Mouse (Mus musculus) gastrocnemius, adult 2 months (tissue): ENCODE results near the gene Ippk. TPM values are rescaled to one million over a fixed set of nuclear protein-coding genes. Genes with fewer than 3 reads are reported as not detected.

Experiments used
- DNase-seq: peaks from one replicate; pipeline ENCODE4 v3.0.0; 2022
- H3K27ac ChIP-seq: fragments of 200-600 bp; 2 replicates; pipeline ENCODE4 v1.8.1; 2022; ENCODE audit warnings: mild to moderate bottlenecking
- H3K4me3 ChIP-seq: fragments of 200-600 bp; 2 replicates; pipeline ENCODE4 v1.8.1; 2022; ENCODE audit warnings: mild to moderate bottlenecking, moderate library complexity
- CTCF ChIP-seq: fragments of 200-600 bp; IDR thresholded peaks from 2 replicates; pipeline ENCODE4 v1.8.1; 2022; ENCODE audit warnings: antibody characterized with exemption, mild to moderate bottlenecking, moderate library complexity
- intact Hi-C: fragments of 180-260 bp; cut with DNase I; formaldehyde crosslinking; loops from one replicate; pipeline ENCODE4 v1.15.1; 2025
- total RNA-seq, 2 experiments: library from RNA; stranded (reverse); gene quantifications; 2 replicates each; pipeline ENCODE4 v1.2.3; 2021

The Ippk gene
- total RNA-seq, 2 experiments from 2014 or later = 5.6 to 6.3 TPM

- TF ChIP-seq CTCF = no peak
- no peak overlapping the region for H3K4me3 ChIP-seq
- intact Hi-C loops = no loop called here
- peak overlapping the region; percentile 69 for H3K27ac ChIP-seq
- DNase-seq = no peak
Observed at GRCm38 (mm10) chr13:49471981-49472675, 51.1 kb downstream of the Ippk start.

- DNase-seq = no peak
- no peak overlapping the region for H3K4me3 ChIP-seq
- intact Hi-C loops = no loop called here
- 0 out of 2 replicates have a peak overlapping the region, but pooled peaks have one; percentile 69 for H3K27ac ChIP-seq
- TF ChIP-seq CTCF = no peak
Observed at GRCm38 (mm10) chr13:49472676-49473005, 51.6 kb downstream of the Ippk start.

GRCm38 (mm10) chr13:49477887-49478286 is 56.8 kb downstream of the Ippk start:
- no peak for TF ChIP-seq CTCF
- Histone ChIP-seq H3K27ac (peak overlapping the region; percentile 89), H3K4me3 (no peak overlapping the region)
- intact Hi-C loops = no loop called here
- no peak for DNase-seq

GRCm38 (mm10) chr13:49478851-49479374 is 57.9 kb downstream of the Ippk start:
- peak overlapping the region; percentile 89 for H3K27ac ChIP-seq
- no peak for DNase-seq
- no peak overlapping the region for H3K4me3 ChIP-seq
- no peak for TF ChIP-seq CTCF
- intact Hi-C loops = no loop called here

- no peak for TF ChIP-seq CTCF
- no peak overlapping the region for H3K4me3 ChIP-seq
- DNase-seq = peak; percentile 72
- H3K27ac ChIP-seq = peak overlapping the region; percentile 89
- intact Hi-C loops = no loop called here
Observed at GRCm38 (mm10) chr13:49479399-49479798, 58.4 kb downstream of the Ippk start.

GRCm38 (mm10) chr13:49480057-49480456 is 59.0 kb downstream of the Ippk start:
- H3K27ac ChIP-seq = peak overlapping the region; percentile 89
- intact Hi-C loops = loop anchor here (5.0 kb wide), 1 partner anchor 57 kb away; no protein-coding TSS in a partner anchor

GRCm38 (mm10) chr13:49480551-49480950 is 59.5 kb downstream of the Ippk start:
- intact Hi-C loops = loop anchor here (5.0 kb wide), 1 partner anchor 57 kb away; no protein-coding TSS in a partner anchor

More at GRCm38 (mm10) chr13:49480057-49480456, 59.0 kb downstream of the Ippk start:
- TF ChIP-seq CTCF = 0 out of 2 replicates have a peak, but pooled peaks have one; percentile 0
- H3K4me3 ChIP-seq = peak overlapping the region; percentile 28
- DNase-seq = peak; percentile 91

GRCm38 (mm10) chr13:49485388-49485787 is 64.3 kb downstream of the Ippk start:
- H3K27ac ChIP-seq = no peak overlapping the region
- no peak for DNase-seq
- intact Hi-C loops = no loop called here
- no peak overlapping the region for H3K4me3 ChIP-seq
- TF ChIP-seq CTCF = no peak

More at GRCm38 (mm10) chr13:49480551-49480950, 59.5 kb downstream of the Ippk start:
- DNase-seq = peak; percentile 50
- H3K27ac ChIP-seq = peak overlapping the region; percentile 89
- H3K4me3 ChIP-seq = peak overlapping the region; percentile 28
- no peak for TF ChIP-seq CTCF

- intact Hi-C loops = no loop called here
- H3K27ac ChIP-seq = peak within 1 kb of the TSS; percentile 80
- DNase-seq = no peak
- no peak within 1 kb of the TSS for H3K4me3 ChIP-seq
- no peak for TF ChIP-seq CTCF
Observed at GRCm38 (mm10) chr13:49492376-49493368, 71.6 kb downstream of the Ippk start, which contains the start of gene Tes3-ps. Tes3-ps (plus strand) TSS chr13:49493318.

GRCm38 (mm10) chr13:49504510-49504909 is 83.5 kb downstream of the Ippk start, which contains the start of gene Ecm2:
Ecm2 (plus strand) TSS chr13:49504810.
- intact Hi-C loops = no loop called here
- Histone ChIP-seq H3K27ac (peak within 1 kb of the TSS; percentile 92), H3K4me3 (peak within 1 kb of the TSS; percentile 65)
- DNase-seq = no peak
- TF ChIP-seq CTCF = no peak

GRCm38 (mm10) chr13:49505776-49506175 is 84.7 kb downstream of the Ippk start:
- H3K27ac ChIP-seq = peak overlapping the region; percentile 92
- intact Hi-C loops = no loop called here
- H3K4me3 ChIP-seq = peak overlapping the region; percentile 65
- no peak for TF ChIP-seq CTCF
- no peak for DNase-seq

GRCm38 (mm10) chr13:49507176-49507575 is 86.1 kb downstream of the Ippk start:
- Histone ChIP-seq H3K27ac (peak overlapping the region; percentile 92), H3K4me3 (peak overlapping the region; percentile 65)
- DNase-seq = peak; percentile 34
- no peak for TF ChIP-seq CTCF
- intact Hi-C loops = no loop called here

Other genes with a start within 250 kb of the Ippk start
- gene Ninj1, start 233.8 kb upstream of the Ippk start, total RNA-seq = 10 to 100 TPM; 17.2 to 18.7 TPM
- 100 to 1,000 TPM; 113 to 123 TPM for gene Card19, start 205.2 kb upstream of the Ippk start, total RNA-seq
- gene Susd3, start 172.5 kb upstream of the Ippk start, total RNA-seq = under 1 TPM in 1 of 2 experiments, not detected in 1; 0.97 TPM
- gene Fgd3, start 100.9 kb upstream of the Ippk start, total RNA-seq = 1 to 10 TPM in 1 of 2 experiments, under 1 TPM in 1; 0.97 to 1.1 TPM
- 10 to 100 TPM; 26.0 to 28.5 TPM for gene Bicd2, start 79.7 kb upstream of the Ippk start, total RNA-seq
- gene Tes3-ps, start 72.1 kb downstream of the Ippk start, total RNA-seq = 1 to 10 TPM; 1.7 to 2.4 TPM
- 10 to 100 TPM in 1 of 2 experiments, 1 to 10 TPM in 1; 8.0 to 15.0 TPM for gene Ecm2, start 83.6 kb downstream of the Ippk start, total RNA-seq
- 10 to 100 TPM; 13.0 to 19.6 TPM for gene Aspn, start 123.2 kb downstream of the Ippk start, total RNA-seq
- gene Omd, start 161.2 kb downstream of the Ippk start, total RNA-seq = 1 to 10 TPM; 1.9 to 4.8 TPM
- gene Ogn, start 186.8 kb downstream of the Ippk start, total RNA-seq = 10 to 100 TPM; 21.3 to 46.8 TPM
- gene Cenpp, start 231.5 kb downstream of the Ippk start, total RNA-seq = under 1 TPM; 0.79 to 0.86 TPM
- 10 to 100 TPM; 12.8 to 13.1 TPM for gene Nol8, start 231.8 kb downstream of the Ippk start, total RNA-seq